Mouse (Mus musculus): ENCODE results near the gene Nfia. TPM values are rescaled to one million over a fixed set of nuclear protein-coding genes. Genes with fewer than 3 reads are reported as not detected.

Nfia gene
- polyA plus RNA-seq, 1 experiment from 2014 or later = 56.7 TPM

DNA sequence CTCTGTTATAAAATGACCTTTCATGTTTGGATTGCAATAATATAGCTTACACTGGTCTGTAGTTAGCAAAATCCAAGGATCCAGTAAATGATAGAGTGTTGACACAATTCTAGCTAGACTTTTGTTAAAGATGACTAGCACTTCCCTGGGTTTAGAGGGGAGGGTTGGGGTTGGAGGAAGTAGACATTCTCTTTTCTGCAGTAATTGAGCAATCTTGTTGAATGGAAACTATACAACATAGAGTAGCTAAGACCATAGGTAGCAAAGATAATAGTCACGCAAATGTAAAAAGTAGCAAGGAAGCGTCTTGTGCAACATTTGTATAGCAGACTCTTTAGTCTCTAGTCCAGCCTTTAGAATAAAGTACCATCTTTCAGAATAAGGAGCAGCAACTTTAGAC lies 163.8 kb downstream of the Nfia start:
- peaks cover 46% of the 10 kb centered on the region for H3K4me1 ChIP-seq (replicated peaks)
- H3K4me3 ChIP-seq (replicated peaks) = no peak overlapping the region
- no peak overlapping the region for H3K27ac ChIP-seq
- no peak overlapping the region for H3K9ac ChIP-seq (replicated peaks)
- H3K4me2 ChIP-seq = no peak overlapping the region
- H3K9me3 ChIP-seq = no peaks in the 10 kb centered on the region
- H3K36me3 ChIP-seq = no peaks in the 10 kb centered on the region
- no peak for ATAC-seq (ENCODE audit: insufficient number of reproducible peaks, insufficient read depth, low FRiP score, low TSS enrichment, low read depth)
- WGBS = 95% methylated on average over 2 of the region's 2 CpGs
- H3K27me3 ChIP-seq = no peaks in the 10 kb centered on the region

DNA sequence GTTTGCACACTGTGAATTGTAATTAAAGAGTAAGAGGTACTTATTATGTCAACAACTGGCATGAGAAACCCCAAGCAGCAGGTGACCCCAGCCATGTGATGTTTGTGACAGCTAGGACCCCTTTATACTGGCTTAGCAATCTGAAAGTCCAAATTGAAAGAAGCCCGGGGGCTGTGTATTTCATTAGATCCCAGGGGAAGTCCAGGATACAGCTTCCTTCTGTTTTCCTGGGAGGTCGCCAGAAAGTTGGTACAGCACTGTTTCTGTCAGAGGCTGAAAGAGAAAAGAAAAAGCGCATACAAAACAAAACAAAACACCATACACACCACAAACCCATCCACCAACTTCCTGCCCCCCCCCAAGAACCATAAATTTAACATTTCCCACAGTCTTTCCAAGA lies 164.4 kb downstream of the Nfia start:
- Histone ChIP-seq H3K9ac (replicated peaks) (no peak overlapping the region), H3K4me3 (replicated peaks) (no peak overlapping the region), H3K36me3 (no peaks in the 10 kb centered on the region), H3K4me2 (no peak overlapping the region), H3K27ac (no peak overlapping the region), H3K27me3 (no peaks in the 10 kb centered on the region), H3K4me1 (replicated peaks) (peaks cover 49% of the 10 kb centered on the region), H3K9me3 (no peaks in the 10 kb centered on the region)
- 49% methylated on average over 3 of the region's 3 CpGs for WGBS
- no peak for ATAC-seq (ENCODE audit: insufficient number of reproducible peaks, insufficient read depth, low FRiP score, low TSS enrichment, low read depth)

DNA sequence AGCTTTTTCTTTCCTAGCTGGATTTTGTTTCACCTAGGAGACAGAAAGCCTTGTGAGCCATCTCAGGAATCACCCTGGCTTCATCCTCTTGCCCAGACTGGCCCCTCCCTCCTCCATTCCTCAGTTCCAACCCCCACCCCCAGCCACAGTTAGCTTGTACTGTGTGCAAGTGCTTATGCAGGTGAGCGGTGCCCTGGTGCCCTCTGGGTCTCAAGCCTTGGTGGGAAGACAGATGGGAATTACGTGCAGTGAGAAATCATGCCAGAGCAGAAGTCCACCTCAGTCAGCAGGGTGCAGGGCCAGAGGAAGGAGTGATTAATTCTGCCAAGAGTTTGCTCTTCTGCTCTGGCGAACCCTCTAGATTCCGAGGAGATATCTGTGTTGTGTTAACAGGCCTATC lies 167.0 kb downstream of the Nfia start:
- no peaks in the 10 kb centered on the region for H3K9me3 ChIP-seq
- ATAC-seq (ENCODE audit: insufficient number of reproducible peaks, insufficient read depth, low FRiP score, low TSS enrichment, low read depth) = no peak

DNA sequence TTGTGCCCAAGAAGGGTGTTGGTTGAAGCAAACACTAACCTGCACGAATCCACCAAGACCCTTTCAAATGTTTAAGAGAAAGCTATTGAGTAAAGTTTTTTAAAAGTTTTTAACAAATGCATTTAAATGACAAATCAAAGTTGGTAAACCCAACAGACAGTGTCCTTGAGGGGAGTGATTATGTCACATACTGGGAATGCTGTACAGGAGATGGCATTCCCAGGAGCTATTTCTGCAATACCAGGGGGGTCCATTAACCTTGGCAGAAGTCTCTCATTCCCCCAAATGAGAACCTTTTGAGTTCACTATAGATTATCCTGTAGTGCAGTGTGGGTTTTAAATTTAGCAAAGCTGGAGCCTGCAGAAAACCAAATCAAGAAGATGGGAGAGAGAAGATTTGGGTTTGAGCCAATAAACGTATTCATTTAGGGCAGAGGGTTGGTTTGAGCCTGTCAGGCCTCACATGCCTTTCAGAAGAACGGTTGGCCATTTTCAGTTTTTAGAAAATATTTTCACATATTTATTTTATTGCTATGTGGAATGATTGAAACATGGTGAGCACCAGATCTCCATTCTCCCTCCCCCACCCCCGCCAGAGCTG lies 167.5 kb downstream of the Nfia start:
- Histone ChIP-seq H3K9me3 (no peaks in the 10 kb centered on the region), H3K36me3 (peaks cover 3% of the 10 kb centered on the region; the same call in 1 of the 2 replicates), H3K4me2 (no peak overlapping the region), H3K4me3 (replicated peaks) (no peak overlapping the region), H3K27me3 (no peaks in the 10 kb centered on the region), H3K4me1 (replicated peaks) (peaks cover 56% of the 10 kb centered on the region), H3K9ac (replicated peaks) (no peak overlapping the region), H3K27ac (no peak overlapping the region)
- no peak for ATAC-seq (ENCODE audit: insufficient number of reproducible peaks, insufficient read depth, low FRiP score, low TSS enrichment, low read depth)
- WGBS = 90% methylated on average over 4 of the region's 4 CpGs

More for the DNA sequence above, 167.0 kb downstream of the Nfia start:
- 68% methylated on average over 4 of the region's 4 CpGs for WGBS
- H3K9ac ChIP-seq (replicated peaks) = no peak overlapping the region
- no peak overlapping the region for H3K4me2 ChIP-seq
- 0 out of 2 replicates have a peak overlapping the region, but pooled peaks have one; percentile 56 for H3K27ac ChIP-seq
- peaks cover 53% of the 10 kb centered on the region for H3K4me1 ChIP-seq (replicated peaks)
- peaks cover 3% of the 10 kb centered on the region; the same call in 1 of the 2 replicates for H3K36me3 ChIP-seq
- H3K4me3 ChIP-seq (replicated peaks) = no peak overlapping the region
- H3K27me3 ChIP-seq = no peaks in the 10 kb centered on the region

DNA sequence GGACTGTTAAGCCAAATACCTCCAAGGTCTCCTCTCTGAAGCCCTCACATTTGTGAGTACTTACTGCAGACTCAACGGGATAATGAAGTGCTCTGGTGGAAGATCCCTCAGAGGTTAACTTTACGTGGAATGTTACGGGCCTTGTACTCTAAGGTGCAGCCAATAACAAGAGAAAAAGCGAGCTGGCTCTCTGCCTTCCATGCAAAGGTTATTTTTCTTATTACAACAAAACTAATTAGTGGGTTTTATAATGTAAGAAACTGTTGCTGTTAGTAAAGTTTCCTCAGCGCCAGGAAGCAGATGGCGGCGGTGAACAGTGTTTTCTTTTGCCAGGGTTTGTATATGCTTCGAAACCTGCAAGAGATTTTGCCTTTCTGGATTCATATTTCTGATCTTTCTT lies 169.1 kb downstream of the Nfia start:
- no peaks in the 10 kb centered on the region for H3K27me3 ChIP-seq
- no peak overlapping the region for H3K4me3 ChIP-seq (replicated peaks)
- peak overlapping the region; percentile 68 for H3K27ac ChIP-seq
- H3K4me1 ChIP-seq (replicated peaks) = peaks cover 44% of the 10 kb centered on the region
- H3K4me2 ChIP-seq = no peak overlapping the region
- WGBS = 44% methylated on average over 8 of the region's 8 CpGs
- no peak overlapping the region for H3K9ac ChIP-seq (replicated peaks)
- ATAC-seq (ENCODE audit: insufficient number of reproducible peaks, insufficient read depth, low FRiP score, low TSS enrichment, low read depth) = peak; percentile 75
- H3K36me3 ChIP-seq = peaks cover 3% of the 10 kb centered on the region; the same call in 1 of the 2 replicates
- H3K9me3 ChIP-seq = no peaks in the 10 kb centered on the region

DNA sequence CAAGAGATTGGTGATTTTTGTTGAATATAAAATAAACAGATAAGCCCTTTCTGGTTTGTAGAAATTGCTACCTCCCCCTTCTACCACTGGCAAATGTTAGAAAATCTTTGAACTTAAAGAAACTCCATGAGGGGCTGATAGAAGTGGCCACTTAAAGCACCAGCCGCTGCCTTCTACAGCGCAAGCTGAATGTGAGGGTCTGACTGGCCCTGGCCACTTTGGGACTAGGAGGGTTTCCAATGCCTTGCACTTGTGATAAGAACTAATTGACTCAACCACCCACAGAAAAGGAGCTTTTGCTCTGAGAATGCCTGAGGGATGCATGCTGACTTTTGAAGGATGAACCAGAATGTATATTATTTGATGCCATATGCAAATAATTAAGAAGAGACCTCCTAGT lies 171.8 kb downstream of the Nfia start:
- 86% methylated on average over 2 of the region's 2 CpGs for WGBS
- Histone ChIP-seq H3K27ac (no peak overlapping the region), H3K4me1 (replicated peaks) (peaks cover 27% of the 10 kb centered on the region), H3K9ac (replicated peaks) (no peak overlapping the region), H3K4me3 (replicated peaks) (no peak overlapping the region), H3K4me2 (no peak overlapping the region), H3K9me3 (no peaks in the 10 kb centered on the region), H3K27me3 (no peaks in the 10 kb centered on the region), H3K36me3 (peaks cover 3% of the 10 kb centered on the region; the same call in 1 of the 2 replicates)
- ATAC-seq (ENCODE audit: insufficient number of reproducible peaks, insufficient read depth, low FRiP score, low TSS enrichment, low read depth) = no peak

DNA sequence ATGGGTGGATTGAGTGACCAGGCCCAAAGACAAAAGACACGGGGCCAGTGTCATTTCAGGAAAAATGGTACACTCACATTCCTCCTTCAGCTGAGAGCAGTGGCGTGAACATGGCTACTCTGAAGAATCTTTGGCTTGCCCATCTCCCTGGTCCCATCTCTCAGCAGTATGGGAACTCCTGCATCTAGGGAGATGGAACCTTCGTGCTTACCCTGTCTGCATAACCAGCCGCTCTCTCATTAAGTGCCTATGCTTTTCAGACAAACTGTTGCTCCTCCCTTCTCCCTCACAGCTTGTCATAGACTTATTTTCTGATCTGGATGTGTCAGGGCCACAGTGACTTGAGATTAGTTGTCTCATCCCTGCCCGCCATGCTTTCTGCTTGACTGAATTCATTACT lies 174.9 kb downstream of the Nfia start:
- Histone ChIP-seq H3K36me3 (no peaks in the 10 kb centered on the region; the same call in 1 of the 2 replicates), H3K9me3 (no peaks in the 10 kb centered on the region), H3K27me3 (no peaks in the 10 kb centered on the region), H3K4me2 (no peak overlapping the region), H3K9ac (replicated peaks) (no peak overlapping the region), H3K4me3 (replicated peaks) (no peak overlapping the region), H3K4me1 (replicated peaks) (peaks cover 7% of the 10 kb centered on the region; the same call in 1 of the 2 replicates), H3K27ac (no peak overlapping the region)
- 92% methylated on average over 5 of the region's 5 CpGs for WGBS
- ATAC-seq (ENCODE audit: insufficient number of reproducible peaks, insufficient read depth, low FRiP score, low TSS enrichment, low read depth) = no peak

DNA sequence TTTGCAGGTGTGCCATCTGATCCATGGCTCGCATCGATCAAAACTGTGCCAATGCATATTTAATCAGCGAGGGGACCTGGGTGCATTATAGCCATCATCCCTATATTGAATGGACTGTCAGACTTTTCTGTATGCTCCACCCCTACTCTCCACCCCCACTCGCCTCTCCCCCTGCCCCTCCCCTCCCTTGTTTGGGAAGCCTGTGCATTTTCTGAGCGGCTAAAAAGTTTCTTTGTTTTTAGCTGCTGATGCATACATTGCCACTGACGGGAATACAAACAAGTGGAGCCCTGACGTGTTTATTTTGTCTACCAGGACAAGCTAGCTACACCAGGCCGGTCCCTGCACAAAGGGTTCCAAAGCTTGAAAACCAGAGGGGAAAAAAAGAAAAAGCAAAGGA lies 175.7 kb downstream of the Nfia start:
- no peak overlapping the region for H3K27ac ChIP-seq
- no peak overlapping the region for H3K4me3 ChIP-seq (replicated peaks)
- peaks cover 7% of the 10 kb centered on the region; the same call in 1 of the 2 replicates for H3K4me1 ChIP-seq (replicated peaks)
- H3K9me3 ChIP-seq = no peaks in the 10 kb centered on the region
- no peak overlapping the region for H3K4me2 ChIP-seq
- H3K9ac ChIP-seq (replicated peaks) = no peak overlapping the region
- no peaks in the 10 kb centered on the region for H3K27me3 ChIP-seq
- no peaks in the 10 kb centered on the region; the same call in 1 of the 2 replicates for H3K36me3 ChIP-seq
- 77% methylated on average over 8 of the region's 8 CpGs for WGBS
- ATAC-seq (ENCODE audit: insufficient number of reproducible peaks, insufficient read depth, low FRiP score, low TSS enrichment, low read depth) = no peak

DNA sequence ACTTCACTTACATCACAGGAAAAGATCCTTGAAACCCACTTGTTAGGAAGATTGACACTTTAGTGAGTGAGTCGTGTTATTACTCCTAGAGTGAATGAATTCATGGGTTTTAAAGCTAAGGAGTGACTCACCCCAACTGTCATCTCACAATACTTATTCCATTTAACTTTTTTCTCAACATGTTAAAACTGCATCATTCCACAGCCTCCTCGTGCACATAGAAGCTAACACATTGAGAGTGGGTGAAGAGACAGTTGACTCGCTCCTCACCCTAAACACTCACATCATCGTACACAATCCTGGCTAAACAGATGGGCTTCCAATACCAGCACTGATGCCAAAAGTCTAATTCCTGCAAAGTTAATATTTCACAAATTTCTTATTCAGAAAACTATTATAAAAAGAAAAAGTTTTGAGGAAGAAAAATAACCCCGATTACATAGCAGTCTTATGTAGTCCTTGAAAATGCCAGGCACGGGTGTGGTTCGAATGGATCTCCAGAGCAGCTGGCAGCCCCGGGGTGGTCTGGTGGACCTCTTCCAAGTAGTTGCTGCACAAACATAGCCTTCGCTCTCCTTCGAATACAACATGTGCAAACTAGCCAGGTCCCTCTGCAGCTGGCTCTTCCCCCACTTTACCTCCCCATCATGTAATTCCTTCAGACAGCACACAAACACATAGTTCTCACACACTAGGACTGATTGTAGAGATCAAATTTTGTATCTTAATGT lies 178.0 kb downstream of the Nfia start:
- ATAC-seq (ENCODE audit: insufficient number of reproducible peaks, insufficient read depth, low FRiP score, low TSS enrichment, low read depth) = no peak
- Histone ChIP-seq H3K9me3 (no peaks in the 10 kb centered on the region), H3K4me2 (no peak overlapping the region), H3K27ac (no peak overlapping the region), H3K9ac (replicated peaks) (no peak overlapping the region), H3K36me3 (no peaks in the 10 kb centered on the region), H3K4me3 (replicated peaks) (no peak overlapping the region), H3K27me3 (no peaks in the 10 kb centered on the region), H3K4me1 (replicated peaks) (peaks cover 3% of the 10 kb centered on the region; the same call in 1 of the 2 replicates)
- WGBS = 83% methylated on average over 10 of the region's 10 CpGs

DNA sequence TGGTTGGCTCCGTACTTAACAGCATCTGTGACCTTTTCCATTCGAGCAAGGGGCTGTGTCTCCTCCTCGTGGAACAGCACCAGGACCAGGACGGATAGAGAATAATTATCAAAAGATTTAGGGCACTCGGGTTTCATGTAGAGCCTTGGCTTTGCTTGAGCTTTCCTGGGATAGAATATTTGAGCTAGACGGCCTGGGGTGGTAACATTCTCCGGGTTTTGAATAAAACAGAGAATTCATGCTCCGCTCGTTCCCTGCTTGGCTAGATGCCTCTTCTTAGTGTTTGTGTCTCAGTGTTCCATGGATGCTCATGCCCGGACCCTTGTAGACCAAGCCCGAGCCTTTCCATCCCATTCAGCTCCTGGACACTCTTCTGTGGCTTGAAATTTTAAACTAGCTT lies 181.4 kb downstream of the Nfia start:
- Histone ChIP-seq H3K36me3 (peaks cover 16% of the 10 kb centered on the region; the same call in 1 of the 2 replicates), H3K27me3 (no peaks in the 10 kb centered on the region), H3K9ac (replicated peaks) (no peak overlapping the region), H3K4me2 (no peak overlapping the region), H3K9me3 (no peaks in the 10 kb centered on the region), H3K4me3 (replicated peaks) (no peak overlapping the region), H3K4me1 (replicated peaks) (peaks cover 3% of the 10 kb centered on the region; the same call in 1 of the 2 replicates), H3K27ac (no peak overlapping the region)
- WGBS = 70% methylated on average over 11 of the region's 11 CpGs
- ATAC-seq (ENCODE audit: insufficient number of reproducible peaks, insufficient read depth, low FRiP score, low TSS enrichment, low read depth) = no peak

DNA sequence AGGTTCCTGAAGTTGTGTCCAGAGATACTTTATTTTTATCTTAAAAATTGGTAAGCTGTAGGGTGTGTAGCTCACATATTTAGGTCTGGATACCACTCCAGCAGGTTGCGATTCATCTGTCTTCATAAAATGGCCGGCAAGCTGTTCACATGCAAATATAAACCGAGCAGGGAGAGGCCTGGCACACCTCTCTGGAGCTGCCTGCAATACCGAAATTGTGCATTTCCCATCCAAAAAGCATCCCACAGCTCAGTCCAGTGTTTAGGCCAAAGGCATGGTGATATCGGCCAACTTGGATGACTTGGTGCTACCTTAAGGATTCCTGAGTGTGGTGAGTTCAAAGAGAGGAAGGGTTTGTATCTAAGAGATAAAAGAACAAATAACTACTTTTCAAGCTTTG lies 185.6 kb downstream of the Nfia start:
- no peaks in the 10 kb centered on the region for H3K4me1 ChIP-seq (replicated peaks)
- H3K27ac ChIP-seq = no peak overlapping the region
- no peak for ATAC-seq (ENCODE audit: insufficient number of reproducible peaks, insufficient read depth, low FRiP score, low TSS enrichment, low read depth)
- H3K4me3 ChIP-seq (replicated peaks) = no peak overlapping the region
- peaks cover 19% of the 10 kb centered on the region; the same call in 1 of the 2 replicates for H3K36me3 ChIP-seq
- H3K9me3 ChIP-seq = no peaks in the 10 kb centered on the region
- no peaks in the 10 kb centered on the region for H3K27me3 ChIP-seq
- WGBS = 86% methylated on average over 5 of the region's 5 CpGs
- no peak overlapping the region for H3K4me2 ChIP-seq
- no peak overlapping the region for H3K9ac ChIP-seq (replicated peaks)

All from limb, embryonic 12.5 days (tissue).